Mouse (Mus musculus) skeletal muscle tissue, adult 2 months (tissue): Measurements from ENCODE around the gene Gm30302.

Source experiments
- DNase-seq: peaks from one replicate; pipeline ENCODE4 v3.0.0-alpha.2; 2012; ENCODE audit warnings: low read depth, low spot score

The Gm30302 gene

GRCm38 (mm10) chr13:49738011-49738410, 60.8 kb downstream of the Gm30302 start:
- DNase-seq, result no peak

DNA sequence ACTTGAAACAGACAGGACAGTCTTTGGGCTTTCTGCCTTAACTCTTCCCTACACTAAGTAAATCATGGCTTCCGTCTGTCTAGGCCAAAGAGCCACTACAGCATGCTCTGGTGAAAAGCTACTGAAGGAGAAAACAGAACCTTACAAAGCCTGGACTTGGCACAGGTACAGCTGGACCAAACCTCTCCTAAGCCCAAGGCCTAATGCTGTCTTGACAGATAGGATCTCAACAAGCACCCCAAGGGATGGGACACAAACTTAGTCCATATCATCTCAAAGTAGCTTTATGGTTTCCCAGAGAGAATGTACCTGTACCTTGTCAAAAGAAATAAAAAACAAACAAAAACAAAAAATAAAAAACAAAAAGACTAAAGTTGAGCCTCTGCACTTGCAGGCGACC, 62.4 kb downstream of the Gm30302 start:
- no peak for DNase-seq
